Mouse (Mus musculus) adrenal gland, adult 8-10 months (tissue): ENCODE measurements around the gene Ahdc1. TPM values are rescaled to one million over a fixed set of nuclear protein-coding genes. Genes with fewer than 3 reads are reported as not detected.
"Not testable (repeated sequence)": the region's sequence is repeated elsewhere in the genome, so short reads cannot be mapped to it uniquely, and the experiment has no call there.

Source experiments
- DNase-seq: peaks from one replicate; pipeline ENCODE4 v3.0.0; 2022
- total RNA-seq, 4 experiments: library from RNA; stranded (reverse); gene quantifications; 2 replicates each; pipeline ENCODE4 v1.2.4; 2022

Gene Ahdc1
- total RNA-seq, 4 experiments from 2014 or later, result 72.0 to 109 (median 82.9) TPM

GRCm38 (mm10) chr4:133079416-133080113 lies 68.5 kb downstream of the Ahdc1 start:
- DNase-seq, result no peak

GRCm38 (mm10) chr4:133080862-133081261 lies 69.8 kb downstream of the Ahdc1 start:
- no peak for DNase-seq

- DNase-seq, result peak; percentile 65
Measured at GRCm38 (mm10) chr4:133082216-133082773, 71.2 kb downstream of the Ahdc1 start.

DNA sequence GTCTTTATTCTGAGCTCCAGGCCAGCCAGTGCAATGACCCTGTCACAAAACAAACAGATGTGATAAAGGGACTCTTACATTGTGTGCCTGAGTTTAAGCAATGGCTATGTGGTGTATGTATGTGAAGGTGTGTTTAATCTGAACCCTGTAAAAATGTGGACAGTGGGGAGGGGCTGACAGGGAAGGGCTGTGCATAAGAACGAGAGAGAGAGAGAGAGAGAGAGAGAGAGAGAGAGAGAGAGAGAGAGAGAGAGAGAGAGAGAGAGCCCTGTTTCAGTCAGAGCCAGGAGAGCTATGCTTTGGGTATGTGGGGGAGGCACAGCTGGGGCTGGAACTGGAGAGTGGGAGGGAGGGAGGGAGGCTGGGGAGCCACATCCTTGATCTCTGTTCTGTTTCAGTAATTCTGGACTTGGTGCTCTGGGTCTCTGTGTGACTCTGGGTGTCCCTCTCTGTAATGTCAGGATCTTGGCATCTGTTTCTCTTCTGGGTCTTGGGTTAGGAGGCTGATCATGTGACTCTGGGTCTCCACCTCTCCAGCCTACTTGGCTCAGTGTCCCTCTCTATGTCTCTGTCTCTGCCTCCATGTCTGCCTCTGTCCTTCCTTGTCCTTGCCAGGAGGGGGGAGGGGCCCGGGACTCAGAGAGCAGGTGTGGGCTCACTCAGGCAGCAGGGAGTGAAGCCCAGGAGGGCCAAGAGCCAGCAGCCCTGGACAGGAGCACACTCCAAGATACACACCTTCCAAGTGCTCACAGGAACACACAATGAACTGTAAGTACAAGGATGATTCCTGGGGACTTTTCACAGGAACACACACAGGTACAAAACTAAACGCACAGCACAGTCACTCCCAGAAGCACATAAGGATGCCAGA lies 73.2 kb downstream of the Ahdc1 start:
- no peak for DNase-seq

DNA sequence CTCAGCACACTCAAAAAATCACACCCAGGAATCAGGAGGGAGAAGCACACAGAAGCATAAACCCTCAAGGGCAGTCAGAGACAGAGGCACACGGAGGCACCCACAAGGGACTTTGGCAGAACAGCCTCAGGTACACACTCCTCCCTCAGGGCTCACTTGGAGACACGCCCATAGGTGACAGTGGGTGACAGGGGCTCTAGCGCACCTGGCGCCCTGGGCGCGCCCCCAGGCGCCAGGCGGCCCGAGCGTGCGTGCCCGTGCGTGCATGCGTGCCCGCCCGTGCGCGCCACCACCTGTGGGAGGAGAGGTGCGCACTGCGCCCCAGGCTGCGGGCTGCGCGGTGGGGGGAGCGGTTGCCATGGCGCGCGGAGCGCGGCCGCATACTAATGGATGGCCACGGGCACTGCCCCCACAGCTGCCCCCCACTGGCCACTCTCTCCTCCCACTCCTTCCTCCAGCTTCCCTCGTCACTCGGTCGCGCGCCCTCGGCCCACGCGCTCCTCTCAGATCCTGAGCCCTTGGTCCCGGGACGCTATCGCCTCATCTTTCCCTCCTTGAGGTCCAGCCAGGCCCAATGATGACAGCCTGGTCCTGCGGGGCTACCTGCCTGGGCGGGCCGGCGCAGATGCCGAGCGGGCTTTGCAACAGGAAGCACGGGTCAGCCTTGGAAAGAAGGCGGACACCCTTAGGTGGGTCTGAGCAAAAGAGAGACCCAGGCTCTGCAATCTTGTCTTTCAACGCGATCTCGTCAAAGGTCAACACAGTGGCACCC lies 74.1 kb downstream of the Ahdc1 start:
- DNase-seq, result no peak

GRCm38 (mm10) chr4:133085783-133086342 lies 74.8 kb downstream of the Ahdc1 start:
- DNase-seq, result no peak

GRCm38 (mm10) chr4:133087177-133087714 lies 76.2 kb downstream of the Ahdc1 start:
- no peak for DNase-seq

DNA sequence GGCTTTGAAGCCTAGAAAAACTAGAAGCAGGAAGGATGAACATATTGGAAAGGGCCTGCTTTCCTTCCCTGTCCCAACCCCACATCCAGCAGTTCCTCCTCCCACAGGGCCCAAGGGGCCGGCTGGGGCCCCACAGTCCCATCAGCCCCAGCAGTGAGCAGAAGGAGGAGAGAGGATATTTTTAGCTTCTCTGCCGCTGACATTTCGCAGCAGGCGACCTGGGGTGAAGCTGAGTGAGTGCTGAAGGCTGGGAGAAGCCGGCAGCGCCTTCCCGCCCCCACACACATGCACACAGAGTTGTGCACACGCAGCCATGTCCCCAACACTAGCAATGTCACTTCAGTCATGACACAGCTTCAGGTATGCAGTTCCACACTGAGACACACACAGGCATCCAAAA lies 76.8 kb downstream of the Ahdc1 start:
- no peak for DNase-seq

- DNase-seq, result no peak
Measured at GRCm38 (mm10) chr4:133089319-133089718, 78.3 kb downstream of the Ahdc1 start.

DNA sequence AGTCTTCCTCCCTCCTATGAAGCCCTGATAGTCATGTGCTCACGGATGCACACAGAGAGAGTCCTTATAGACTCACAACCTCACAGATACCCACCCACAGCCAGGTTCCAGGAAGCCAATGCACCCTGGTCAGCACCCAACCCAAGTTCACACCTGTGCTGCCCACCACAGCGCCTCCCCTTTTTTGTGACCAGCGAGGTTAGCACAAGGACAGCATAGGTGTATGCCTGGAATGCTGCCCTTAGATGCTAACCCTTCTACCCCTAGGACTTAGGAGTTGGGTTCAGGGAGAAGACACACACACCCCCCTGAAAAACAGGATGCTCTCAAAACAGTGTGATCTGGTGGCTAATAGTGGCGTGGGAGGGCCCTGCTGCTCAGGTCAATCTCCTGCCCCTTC lies 78.7 kb downstream of the Ahdc1 start:
- no peak for DNase-seq

- DNase-seq, result no peak
Measured at GRCm38 (mm10) chr4:133090276-133090719, 79.2 kb downstream of the Ahdc1 start.

- no peak for DNase-seq
Measured at GRCm38 (mm10) chr4:133090720-133091458, 79.8 kb downstream of the Ahdc1 start.

GRCm38 (mm10) chr4:133091459-133091785 lies 80.4 kb downstream of the Ahdc1 start:
- DNase-seq, result no peak

GRCm38 (mm10) chr4:133092453-133092901 lies 81.4 kb downstream of the Ahdc1 start:
- no peak for DNase-seq

DNA sequence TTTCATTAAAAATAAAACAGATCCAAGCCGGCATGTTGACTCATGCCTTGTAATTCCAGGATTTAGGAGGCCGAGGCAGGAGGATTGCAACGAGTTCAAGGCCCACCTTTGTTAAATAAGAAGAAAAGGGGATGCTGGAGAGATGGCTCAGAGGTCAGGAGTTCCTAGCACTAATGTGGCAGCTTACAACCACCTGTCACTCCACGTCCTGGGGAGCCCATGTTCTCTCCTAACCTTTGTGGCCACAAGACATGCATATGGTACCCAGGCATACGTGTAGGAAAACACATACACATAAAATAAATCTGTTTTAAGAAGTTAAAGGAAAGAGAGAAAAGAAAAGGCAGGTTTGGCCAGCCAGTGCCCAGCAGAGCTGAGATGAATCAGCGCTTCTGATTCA lies 82.0 kb downstream of the Ahdc1 start:
- no peak for DNase-seq

DNA sequence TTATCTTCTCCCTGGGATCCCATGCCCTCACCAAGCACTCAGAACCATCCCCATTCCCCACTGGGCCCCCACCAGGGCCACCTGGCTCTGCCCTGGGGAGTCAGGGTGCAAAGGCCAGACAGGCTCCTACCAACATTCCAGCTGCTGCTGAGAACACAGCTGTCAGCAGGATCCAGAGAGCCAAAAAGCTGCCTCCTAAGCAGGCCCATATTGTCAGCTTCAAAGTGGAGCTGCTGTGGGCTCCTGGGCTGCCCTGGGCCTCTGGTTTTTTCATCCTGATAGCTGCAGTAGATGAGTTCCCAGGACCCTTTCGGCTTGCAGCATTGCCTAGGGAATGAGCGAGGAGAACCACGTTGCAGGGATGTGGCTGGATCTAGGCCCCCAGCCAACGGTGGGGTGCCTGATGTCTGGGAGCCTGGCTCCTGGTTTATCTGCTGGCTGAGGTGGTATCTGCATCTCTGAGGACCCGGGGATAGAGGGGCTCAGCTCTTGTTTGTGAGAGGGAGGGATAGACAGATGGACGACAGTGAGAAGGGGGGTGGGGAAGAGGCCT lies 82.5 kb downstream of the Ahdc1 start:
- DNase-seq, result no peak

GRCm38 (mm10) chr4:133094255-133094654 lies 83.2 kb downstream of the Ahdc1 start:
- no peak for DNase-seq

DNA sequence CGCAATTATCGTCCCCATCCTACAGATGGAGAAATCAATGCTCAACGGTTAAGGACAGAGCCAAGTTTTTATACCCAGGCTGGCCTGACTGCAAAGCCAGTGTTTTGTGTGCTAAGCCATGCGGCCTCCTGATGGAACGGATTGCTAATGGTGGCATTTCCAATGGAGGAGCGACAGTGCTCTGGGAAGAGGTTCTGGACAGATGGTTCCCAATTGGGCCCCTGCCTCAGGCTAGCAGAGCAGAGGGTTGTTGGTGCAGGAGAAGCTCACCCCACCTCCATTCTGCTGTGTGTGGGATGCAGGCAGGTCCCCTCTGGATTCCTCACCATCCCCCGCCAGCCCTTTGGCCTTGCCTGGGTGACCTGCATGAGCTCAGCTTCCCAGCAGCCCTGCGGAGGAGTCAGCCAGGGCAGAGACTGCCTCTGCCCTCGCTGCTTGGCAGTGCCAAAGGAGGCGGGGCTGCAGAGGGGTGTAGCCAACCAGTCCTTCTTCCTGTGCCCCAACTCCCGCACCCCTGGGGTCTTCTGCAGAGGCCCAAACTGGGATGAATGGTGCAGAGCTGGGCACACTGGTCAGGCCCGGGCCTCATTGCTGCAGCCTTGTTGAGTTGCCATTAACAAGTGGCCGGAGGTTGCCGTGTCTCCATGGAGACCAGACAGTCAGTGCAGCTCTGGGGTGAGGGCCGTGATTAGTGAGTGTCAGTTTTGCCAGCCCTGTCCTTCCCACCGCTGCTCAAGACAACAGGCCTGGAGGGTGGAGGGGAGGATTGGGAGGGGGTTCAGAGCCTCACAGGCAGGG lies 84.1 kb downstream of the Ahdc1 start:
- peak; percentile 90 for DNase-seq

- not testable (repeated sequence) for DNase-seq
Measured at GRCm38 (mm10) chr4:133095734-133096065, 84.6 kb downstream of the Ahdc1 start.

DNA sequence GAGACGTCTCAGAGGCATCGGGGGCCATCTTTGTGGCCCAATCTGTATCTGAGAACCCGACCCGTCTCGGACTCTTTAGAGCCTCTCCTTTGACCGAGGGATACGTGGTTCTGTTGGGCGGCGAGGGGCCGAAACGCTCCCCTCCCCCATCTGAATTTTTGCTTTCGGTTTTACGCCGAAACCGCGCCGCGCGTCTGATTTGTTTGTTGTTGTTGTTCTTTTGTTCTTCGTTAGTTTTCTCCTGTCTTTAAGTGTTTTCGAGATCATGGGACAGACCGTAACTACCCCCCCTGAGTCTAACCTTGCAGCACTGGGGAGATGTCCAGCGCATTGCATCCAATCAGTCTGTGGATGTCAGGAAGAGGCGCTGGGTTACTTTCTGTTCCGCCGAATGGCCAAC lies 85.6 kb downstream of the Ahdc1 start:
- DNase-seq, result not testable (repeated sequence)
